Mouse (Mus musculus): Measurements from ENCODE around the gene Fam168b.

The Fam168b gene

DNA sequence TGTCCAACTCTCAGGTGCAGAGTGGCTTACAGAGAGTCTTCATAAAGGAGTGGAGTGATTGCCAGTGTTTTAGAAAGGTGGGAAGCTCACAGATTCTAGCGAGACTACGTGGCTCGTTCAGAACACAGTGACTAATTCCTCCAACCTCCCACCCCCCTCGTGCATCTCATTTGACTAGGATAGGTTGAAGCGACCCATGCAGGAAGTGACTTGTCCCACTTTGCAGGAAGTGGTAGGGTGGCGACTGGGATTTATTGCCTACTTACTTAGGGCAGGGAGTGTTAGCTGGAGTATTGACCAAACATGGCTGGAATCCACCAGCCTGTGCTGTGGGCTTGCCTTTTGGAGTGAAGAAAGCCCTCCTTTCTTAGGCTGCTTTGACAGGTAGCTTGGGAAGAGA is 8.7 kb upstream of the Fam168b start:
- DNase-seq (ENCODE audit: low spot score in 2 of 2): peak; percentile 55 to 63

DNA sequence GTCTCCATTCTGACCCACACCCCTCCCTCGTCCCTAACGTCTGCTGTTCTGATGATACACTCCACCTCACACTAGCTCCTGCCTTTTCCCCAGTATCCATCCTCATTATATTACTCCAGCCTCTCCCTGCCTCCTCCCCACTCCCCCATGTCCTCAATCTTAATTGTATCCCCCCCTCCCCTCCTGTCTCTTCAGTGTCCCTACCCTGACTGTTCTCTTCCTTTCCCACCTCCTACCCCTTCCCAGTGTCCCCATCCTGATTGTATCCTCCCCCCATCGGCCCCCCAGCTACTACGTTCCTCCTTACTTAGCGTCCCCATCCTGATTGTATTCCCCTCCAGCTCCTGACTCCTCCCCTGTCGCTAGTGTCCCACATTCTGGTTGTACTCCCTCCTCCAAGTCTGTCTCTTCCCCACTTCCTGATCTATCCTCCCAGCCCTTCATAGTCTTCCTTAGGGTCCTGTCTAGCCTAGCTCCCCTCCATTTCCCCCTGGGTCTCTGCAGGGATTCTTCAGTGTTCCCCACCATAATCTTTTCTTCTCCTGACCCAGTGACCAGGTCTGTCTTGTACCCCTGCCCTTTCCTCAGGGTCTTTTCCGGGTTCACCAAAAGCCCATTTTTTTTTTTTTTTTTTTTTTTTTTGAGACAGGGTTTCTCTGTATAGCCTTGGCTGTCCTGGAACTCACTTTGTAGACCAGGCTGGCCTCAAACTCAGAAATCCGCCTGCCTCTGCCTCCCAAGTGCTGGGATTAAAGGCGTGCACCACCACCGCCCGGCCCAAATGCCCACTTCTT is 7.7 kb upstream of the Fam168b start:
- DNase-seq (ENCODE audit: low spot score in 2 of 2): no peak

DNA sequence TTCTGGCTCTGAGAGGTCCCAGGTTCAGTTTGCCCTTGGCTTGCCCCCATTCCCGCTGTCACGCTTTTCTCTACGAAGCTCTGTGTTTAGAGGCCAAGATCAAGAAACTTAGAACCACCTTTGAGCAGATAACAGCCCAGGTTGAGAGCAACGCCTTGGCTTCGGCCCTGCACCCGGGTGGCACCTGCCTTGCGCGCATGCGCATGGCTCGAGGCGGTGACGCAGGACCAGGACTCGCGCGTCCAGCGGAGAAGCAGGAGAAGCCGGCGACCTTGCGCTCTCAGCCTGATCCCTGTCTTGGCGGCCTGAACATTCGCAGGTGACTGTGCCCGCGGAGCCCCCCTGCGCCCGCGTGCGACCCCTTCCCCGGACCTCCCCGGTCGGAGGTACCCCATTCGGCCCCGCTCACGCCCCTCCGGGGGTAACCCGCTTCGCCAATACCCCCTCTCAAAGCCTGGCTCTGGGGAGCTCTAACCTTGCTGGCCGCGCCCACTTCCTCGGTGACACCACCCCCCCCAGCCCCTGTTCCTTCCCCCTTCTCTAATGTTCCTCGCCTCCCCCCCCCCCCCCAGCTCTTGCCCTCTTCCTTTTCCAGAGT is 7.0 kb upstream of the Fam168b start, which contains the start of gene Plekhb2:
Plekhb2 (plus strand) TSS at position 232 of the 598 bp plus-strand sequence.
- DNase-seq (ENCODE audit: low spot score in 2 of 2): peak; percentile 86 to 88

DNA sequence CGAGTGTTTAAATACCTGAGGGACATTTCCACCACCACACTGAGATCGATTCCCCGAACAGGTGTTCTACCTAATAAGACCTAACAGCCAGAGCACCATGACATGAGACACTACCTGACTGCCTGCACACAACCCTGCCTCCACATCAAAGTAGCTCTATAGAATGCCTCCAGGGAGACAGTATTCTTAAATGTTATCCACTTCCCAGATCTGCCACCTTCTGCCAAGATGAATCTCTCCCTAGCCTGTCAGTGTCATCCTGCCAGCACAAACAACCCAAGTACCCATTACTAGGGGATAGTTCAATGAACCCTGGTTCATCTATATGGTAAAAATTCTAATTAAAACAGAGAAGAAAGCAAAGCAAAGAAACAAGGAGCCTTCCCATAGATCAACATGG is 4.2 kb upstream of the Fam168b start:
- no peak for DNase-seq (ENCODE audit: low spot score in 2 of 2)

DNA sequence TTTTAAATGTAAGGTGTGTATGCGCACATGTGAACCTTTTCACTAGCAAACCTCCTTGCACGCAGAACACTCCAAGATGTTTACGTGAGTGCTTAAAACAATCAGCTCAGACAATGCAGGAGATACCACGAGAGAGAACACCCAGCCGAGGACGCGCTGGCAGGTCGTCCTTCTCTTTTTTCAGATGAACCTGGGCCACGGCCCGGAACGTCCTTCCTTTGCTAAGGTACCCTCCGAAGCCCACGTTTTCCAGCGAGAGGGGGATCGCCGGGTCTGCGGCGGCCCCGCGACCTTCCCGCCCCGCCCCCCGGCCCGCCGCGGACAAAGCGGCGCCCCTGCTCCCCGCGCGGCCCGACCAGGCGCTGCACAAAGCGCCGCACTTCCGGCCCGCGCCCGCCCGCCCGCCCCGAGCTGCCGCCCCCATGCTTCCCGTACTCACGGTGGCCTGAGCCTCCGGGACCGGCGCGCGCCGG is 440 bp downstream of the Fam168b start:
- DNase-seq (ENCODE audit: low spot score in 2 of 2): no peak

DNA sequence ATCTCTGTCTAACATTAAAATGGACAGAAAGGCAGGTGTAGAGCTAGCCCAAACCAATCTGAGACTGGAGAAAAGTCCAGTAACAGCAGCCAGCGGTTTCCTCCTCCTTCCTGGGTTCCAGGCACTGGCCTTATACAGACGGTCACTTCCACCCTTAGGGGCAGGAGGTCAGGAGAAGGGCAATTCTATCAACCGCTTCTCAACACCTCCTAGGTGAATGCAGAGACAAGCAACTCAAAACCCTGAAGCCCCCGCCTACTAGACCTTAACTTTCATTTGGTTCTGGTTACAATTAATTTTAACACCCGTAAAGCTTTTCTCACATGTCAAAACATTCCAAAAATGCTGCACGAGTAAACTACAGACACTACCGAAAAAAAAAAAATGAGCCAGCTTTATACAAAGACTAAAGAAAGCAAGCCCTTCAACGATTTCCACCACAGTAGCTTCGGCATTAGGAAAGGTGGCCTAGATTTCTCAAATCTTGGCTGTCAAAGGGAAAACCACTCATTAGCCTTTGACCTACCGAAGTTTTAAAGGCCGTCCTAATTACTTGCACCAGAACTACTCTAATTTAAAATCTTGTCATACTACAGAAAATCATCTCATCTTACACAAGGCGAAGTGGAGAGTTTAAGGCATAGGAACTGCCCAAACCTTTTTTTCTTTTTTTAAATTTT is 1.0 kb downstream of the Fam168b start:
- DNase-seq (ENCODE audit: low spot score in 2 of 2): no peak

DNA sequence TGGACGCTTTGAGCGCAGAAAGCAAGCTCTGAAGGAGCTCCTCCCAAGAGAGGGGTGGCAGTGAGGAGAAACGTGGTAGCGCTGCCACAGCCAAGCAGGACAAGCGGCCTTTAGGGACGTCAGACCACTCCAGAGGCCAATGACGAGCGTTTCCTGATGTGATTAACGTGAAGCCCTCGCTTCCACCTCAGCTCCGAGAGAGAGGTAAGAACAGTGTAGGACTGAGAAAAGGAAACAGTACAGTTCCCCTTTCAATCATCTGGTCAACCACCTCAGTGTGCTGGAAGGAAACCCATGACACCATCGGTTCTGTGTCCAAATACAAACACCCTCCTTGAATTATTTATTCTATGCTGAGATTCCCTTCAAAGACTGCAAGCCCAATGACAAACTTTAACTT is 3.6 kb downstream of the Fam168b start:
- DNase-seq (ENCODE audit: low spot score in 2 of 2): no peak

DNA sequence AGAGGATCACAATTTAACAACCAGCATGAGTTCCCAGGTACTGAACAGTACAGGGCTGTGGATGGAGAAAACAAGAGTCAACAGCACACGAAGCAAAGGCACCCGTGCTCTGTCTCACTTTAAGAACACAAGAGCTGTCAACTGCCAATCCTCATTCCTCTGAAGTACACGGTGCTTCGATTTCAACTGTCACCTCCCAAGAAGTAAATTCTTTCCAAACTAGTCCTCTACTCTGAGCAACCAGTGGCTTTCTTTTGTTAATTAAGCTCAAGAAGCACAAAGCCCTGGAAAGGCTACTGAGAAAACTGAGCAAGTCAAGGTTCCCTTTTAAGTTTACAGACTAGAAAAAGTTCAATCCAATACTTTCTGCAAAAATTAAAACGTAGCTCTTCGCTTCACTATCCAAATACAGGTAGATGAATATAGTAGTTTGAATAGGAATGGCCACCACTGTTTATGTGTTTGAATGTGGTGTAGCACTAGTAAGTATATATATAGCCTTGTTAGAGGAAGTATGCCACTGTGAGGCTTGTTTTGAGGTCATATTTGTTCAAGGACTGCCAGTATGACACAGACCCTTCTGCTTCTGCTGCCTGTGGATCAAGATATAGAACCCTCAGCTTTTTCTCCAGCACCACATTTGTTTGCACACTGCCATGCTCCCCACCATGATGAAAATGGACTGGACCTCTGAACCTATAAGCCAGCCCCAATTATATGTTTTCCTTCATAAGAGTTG is 4.7 kb downstream of the Fam168b start:
- DNase-seq (ENCODE audit: low spot score in 2 of 2): no peak

DNA sequence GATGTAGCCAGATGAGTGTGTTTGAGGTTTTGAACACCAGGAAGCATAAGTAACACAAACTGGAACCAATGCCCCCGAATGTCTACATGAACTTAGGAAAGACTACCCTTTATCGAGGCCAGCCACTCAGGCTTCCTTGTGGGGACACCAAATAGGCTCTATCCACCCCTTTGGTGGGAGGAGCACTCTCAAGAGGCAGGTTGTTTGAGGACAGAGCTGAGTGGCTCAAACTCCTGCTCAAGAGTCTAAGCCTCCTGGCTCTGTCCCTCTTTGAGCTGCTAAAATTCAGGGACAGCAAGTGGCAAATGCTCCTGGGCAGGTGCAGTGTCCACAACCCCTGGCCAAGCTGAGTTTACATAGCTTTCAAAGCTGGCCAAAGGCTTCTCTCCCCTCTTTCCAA is 8.0 kb downstream of the Fam168b start:
- DNase-seq (ENCODE audit: low spot score in 2 of 2): no peak

DNA sequence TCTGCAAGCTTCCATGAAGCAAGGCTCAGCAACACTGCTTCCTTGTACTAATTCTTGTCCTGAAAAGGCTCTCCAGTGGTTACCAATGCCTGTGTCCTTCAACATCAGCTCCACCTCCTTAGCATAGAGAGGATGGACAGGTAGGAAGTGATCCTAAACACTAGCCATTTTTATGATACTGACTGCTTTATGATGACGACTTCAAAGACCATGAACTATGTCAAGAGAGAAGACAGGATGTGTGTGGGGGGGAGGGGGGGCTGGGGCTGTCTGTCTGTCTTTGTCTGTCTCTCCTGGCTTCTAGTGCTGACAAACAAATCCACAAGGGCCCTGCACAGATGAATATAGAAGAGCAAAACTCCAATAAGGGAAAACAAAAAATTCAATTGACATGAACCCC is 11.5 kb downstream of the Fam168b start:
- no peak for DNase-seq (ENCODE audit: low spot score in 2 of 2)

DNA sequence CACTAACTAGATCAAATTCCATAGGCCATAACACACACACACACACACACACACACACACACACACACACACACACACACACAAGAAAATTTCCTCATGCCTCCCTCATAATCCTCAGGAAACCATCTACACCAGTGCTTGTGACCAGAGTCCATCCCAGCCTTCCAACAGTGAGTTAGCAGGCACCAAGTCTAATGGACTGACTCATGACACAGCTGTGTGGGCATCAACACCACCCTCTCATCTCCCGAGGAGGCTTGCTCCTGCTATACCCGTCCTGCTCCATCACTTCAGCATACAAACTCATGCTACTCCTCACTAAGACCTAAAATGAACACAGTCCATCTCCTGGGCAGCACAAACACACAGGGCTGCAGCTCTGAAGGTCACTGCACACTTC is 11.9 kb downstream of the Fam168b start:
- no peak for DNase-seq (ENCODE audit: low spot score in 2 of 2)

DNA sequence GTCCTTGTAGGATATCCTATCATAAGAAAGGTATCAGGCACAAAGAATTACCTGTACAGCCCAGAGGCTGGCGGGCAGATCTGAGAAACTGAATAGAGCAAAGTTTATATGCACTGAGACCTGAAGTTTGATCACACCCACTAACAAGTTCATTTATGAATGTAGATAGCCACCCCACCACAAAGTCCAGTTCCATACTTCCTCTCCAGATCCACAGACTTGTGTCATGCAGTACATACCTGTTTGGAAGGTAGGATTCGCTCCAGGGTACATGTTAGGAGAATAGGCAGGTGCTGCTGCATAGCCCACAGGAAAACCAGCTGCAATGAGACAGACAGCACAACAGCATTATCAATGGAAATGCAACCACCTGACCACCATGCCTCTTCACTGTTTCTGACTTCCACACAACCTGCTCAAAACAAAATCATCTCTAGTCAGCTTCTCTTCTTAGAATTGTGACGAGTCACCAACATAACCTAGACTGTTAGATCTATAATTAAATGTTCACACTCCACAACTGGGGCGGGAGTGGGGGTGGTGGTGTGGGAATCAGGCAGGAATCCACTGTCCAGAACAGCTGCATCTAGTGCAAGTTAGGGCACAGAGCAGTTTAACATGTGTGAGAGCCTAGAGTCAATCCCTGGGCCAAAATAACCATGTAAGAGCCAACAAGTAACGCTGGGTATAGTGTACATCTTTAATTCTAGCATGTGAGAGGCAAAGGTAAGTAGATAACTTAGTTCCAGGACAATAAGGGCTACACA is 14.2 kb downstream of the Fam168b start:
- DNase-seq (ENCODE audit: low spot score in 2 of 2): no peak

DNA sequence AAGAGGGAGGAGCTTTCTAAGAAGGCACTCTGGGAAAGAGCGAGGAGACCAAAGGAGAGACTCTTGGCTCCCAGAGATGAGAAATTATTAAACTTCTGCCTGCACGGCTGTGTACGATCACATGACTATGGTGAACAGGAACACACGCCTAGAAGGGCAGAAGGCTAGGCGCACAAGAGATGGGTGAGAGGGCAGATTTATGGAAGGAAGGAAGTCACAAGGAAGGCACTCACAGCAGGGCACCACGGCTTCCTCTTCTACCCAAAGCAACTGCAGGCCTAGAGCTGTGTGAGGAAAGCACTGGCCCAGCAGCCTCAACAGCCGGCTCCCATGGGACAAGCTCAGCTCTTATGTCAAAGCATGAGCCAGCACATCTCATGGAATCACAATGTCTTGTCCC is 15.0 kb downstream of the Fam168b start:
- DNase-seq (ENCODE audit: low spot score in 2 of 2): no peak

DNA sequence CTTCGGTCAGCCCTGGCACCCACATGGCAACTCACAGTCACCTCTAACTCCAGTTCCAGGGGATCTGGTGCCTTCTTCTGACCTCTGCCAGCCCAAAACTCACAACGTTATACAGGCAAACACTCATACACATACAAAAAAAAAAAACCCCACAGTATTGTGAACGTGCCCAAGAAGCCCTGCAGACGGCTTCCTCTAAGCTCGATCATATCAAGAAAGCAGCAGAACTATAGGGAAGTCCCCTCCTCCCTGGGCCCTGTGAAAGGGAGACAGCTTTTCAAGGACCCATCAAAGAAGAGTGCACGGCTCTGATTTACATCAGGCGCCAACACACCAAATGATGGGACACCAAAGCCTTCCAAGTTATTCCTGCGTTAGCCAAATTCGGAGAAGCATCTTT is 17.0 kb downstream of the Fam168b start:
- DNase-seq (ENCODE audit: low spot score in 2 of 2): no peak

DNA sequence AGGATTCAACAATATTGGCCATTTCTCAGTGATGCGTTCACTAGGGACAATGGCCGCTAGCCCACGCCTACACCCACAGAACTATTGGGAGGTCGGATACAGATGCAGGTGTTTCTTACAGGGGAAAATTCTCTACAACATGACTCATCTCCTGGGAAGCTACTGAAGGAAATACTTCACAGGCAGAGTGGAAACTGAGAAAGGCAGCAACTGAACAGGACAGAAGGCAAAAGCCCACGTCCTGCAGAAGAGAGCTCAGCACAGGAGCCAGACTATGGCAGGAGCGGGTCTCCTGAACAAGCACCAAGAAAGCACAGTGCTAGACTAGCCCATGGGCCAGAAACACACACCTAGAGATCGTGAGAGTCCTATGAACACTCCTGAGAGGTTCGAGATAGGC is 18.7 kb downstream of the Fam168b start:
- DNase-seq (ENCODE audit: low spot score in 2 of 2): no peak

DNA sequence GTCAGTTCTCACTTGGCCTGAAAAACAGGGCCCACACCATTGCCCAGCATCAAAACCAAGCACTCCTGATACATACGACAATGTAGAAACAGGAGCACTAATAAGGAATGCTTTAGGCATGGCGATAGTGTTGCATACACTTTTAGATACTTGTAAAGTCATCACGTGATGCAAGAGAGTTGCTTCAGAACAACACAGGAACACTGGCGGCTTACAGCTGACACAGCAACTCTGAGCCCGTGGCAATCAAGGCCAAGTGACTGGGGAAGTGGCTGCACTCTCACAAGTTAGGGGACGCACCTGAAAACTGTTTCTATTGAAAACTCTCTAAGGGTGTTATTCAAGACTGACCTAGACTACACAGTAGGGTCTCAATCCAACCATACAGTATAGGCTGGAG is 19.5 kb downstream of the Fam168b start:
- no peak for DNase-seq (ENCODE audit: low spot score in 2 of 2)

DNA sequence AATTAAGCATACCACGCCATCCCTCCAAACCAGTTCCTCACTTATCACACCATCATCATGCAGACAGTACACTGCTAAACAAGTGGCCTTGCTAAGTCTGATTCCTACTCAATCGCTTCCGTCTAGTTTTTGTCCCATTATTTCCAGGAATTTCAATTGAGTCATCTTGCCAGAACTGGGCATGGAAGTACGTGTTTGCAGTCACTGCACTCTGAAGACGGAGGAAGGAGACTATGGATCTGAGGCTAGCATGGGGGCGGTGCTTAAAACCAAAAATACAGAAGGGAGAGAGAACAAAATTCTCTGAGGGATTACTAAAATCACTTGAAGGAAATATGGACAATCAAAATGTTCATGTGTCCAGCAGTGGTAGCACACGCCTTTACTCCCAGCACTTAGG is 20.1 kb downstream of the Fam168b start:
- DNase-seq (ENCODE audit: low spot score in 2 of 2): no peak

DNA sequence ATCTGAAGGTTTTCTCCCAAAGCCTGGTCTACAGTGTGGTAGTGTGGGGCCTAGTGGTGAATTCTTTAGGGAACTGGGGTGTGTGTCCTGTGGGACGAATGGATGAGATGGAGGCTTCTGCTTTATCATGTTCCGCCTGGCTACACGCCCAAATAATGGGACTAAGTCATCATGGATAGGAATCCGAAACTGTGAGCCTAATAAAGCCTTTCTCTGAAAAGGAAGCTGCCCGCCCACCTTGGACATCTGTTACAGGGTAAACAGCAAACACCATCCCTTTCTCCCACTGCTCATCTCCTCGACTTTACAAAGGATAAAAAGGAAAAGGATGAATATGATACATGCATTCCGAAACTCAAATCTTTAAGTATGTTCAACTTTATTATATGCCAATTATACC is 20.9 kb downstream of the Fam168b start:
- peak in 1 of 2 experiments; percentile 59 for DNase-seq (ENCODE audit: low spot score in 2 of 2)

DNA sequence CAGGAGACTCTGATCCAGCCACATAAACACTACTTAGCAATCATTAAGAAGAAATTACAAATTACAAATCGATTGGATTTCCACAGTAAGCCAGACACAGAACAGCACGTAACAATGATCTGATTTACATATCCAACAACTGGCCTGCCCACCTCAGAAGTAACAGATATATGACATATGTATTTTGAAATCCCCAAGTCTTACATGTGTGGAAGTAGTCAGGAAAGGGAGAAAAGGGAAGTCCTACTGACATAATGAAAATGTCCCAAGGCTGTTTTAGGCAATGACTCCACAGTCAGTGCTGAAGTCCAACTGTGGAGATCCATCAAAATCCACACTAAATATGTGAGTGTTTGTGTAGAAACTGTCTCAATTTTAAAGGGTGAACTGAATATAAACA is 21.5 kb downstream of the Fam168b start:
- DNase-seq (ENCODE audit: low spot score in 2 of 2): no peak

DNA sequence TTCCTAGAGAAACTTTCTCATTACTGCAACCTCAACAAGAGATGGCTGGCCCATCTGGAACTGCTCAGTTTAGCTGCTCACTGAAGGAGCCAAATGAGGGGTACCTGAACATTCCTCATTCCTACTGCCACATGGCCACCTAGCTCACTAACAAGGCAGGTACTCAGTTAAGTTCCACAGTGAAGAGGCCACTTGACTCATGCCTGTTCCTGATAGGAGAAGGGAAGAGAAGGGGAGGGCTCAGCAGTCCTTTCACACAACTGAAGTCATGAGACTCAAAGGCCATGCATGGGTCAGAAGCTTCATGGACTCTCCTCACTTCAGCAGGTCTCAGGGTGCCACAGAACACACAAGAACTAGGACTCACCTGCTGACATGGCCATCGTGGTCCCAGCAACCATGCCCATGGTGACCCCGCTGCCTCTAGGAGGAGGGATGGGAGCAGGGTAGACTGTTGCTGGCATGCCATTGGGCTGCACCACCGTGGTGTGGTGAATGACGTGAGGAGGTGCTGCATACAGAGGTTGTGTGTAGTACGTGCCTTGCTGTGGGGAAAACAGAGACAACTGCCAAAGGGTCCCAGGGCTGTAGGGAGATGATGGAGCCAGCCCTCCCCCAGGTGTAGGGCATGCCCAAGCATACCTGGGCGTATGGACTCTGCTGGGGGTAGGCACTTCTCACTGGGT is 23.5 kb downstream of the Fam168b start:
- DNase-seq (ENCODE audit: low spot score in 2 of 2): no peak

DNA sequence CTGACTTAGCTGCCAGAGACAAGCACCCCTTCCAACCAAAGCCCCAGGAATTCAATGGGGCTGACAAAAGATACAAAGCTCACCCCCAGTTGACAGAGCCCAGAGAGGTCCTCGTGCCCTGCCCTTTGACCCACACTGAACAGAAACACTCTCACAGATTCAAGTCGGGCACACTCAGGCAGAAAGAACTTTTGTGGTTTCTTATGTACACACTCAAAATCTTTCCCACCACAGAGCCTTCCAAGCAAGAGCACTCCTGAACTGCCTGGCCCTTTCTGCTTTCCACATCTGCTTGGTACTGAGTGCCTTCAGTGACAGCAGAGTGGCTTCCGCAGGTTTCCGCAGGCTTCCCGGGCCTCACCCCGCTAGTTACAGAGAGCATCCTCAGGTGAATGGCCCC is 27.0 kb downstream of the Fam168b start:
- no peak for DNase-seq (ENCODE audit: low spot score in 2 of 2)

Measured in right cerebral cortex, adult 2 months (tissue).